In genomic region chr13:73443093-73443821, GRCm38 (mm10) we compare ENCODE assay signal across 17 mouse cellular contexts. TPM values are rescaled to one million over a fixed set of nuclear protein-coding genes. Genes with fewer than 3 reads are reported as not detected.
DNase-seq lines count a peak whose midpoint lies in the region; ATAC-seq and TF ChIP-seq lines count a peak whose summit lies in the region.
"Had no signal": no experiment of that assay in that cellular context is flagged by ENCODE, and none has a peak within 500 bp of the region (broad histone marks: within the 10 kb centered on the region; RNA-seq: fewer than 3 reads in every experiment).

No protein-coding gene starts in this region.

- 70% methylated on average over 4 of the region's 4 CpGs for WGBS in heart, embryonic 11.5 days (ENCODE audit: insufficient replicate concordance)
- WGBS in liver, embryonic 14.5 days (ENCODE audit: insufficient replicate concordance), result 50% methylated on average over 4 of the region's 4 CpGs
- 74% methylated on average over 4 of the region's 4 CpGs for WGBS in stomach, embryonic 15.5 days

- peaks cover 7% of the 10 kb centered on the region; the same call in 1 of the 2 replicates for H3K4me1 ChIP-seq in heart, embryonic 11.5 days (ENCODE audit: control insufficient read depth, insufficient read depth, low read length)
- H3K4me1 ChIP-seq in liver, embryonic 14.5 days (replicated peaks; ENCODE audit: control insufficient read depth in 2 of 2, insufficient read depth in 2 of 2, low read length in 1 of 2), result peaks cover 75 to 76% of the 10 kb centered on the region in 2 experiments
- H3K4me1 ChIP-seq in stomach, embryonic 15.5 days, result no peaks in the 10 kb centered on the region

- H3K4me2 ChIP-seq in heart, embryonic 11.5 days, result no peak overlapping the region
- peak overlapping the region; percentile 59 for H3K4me2 ChIP-seq in liver, embryonic 14.5 days (ENCODE audit: low read depth)
- H3K4me2 ChIP-seq in stomach, embryonic 15.5 days, result no peak overlapping the region
- H3K4me2 ChIP-seq: hindbrain, embryonic 14.5 days had no signal

- no peak for TF ChIP-seq CTCF in liver, embryonic 14.5 days (IDR thresholded peaks at IDR 0.05; ENCODE audit: low read depth)

- H3K9ac ChIP-seq in heart, embryonic 11.5 days (ENCODE audit: low read depth, low read length), result no peak overlapping the region
- peak overlapping the region; percentile 65 for H3K9ac ChIP-seq in liver, embryonic 14.5 days (replicated peaks)
- H3K9ac ChIP-seq in stomach, embryonic 15.5 days, result no peak overlapping the region
- H3K9ac ChIP-seq: hindbrain, embryonic 14.5 days had no signal

- no peaks in the 10 kb centered on the region for H3K27me3 ChIP-seq in heart, embryonic 11.5 days (ENCODE audit: control insufficient read depth, insufficient read depth, low read length)
- no peaks in the 10 kb centered on the region for H3K27me3 ChIP-seq in liver, embryonic 14.5 days (ENCODE audit: control insufficient read depth, insufficient read depth, low read length)
- no peaks in the 10 kb centered on the region for H3K27me3 ChIP-seq in stomach, embryonic 15.5 days (replicated peaks)

- no peaks in the 10 kb centered on the region for H3K36me3 ChIP-seq in heart, embryonic 11.5 days (ENCODE audit: control insufficient read depth, insufficient read depth, low read length)
- no peaks in the 10 kb centered on the region for H3K36me3 ChIP-seq in liver, embryonic 14.5 days (replicated peaks; ENCODE audit: control insufficient read depth, insufficient read depth, low read depth)
- no peaks in the 10 kb centered on the region for H3K36me3 ChIP-seq in stomach, embryonic 15.5 days
- H3K36me3 ChIP-seq: embryonic facial prominence, embryonic 10.5 days had no signal

- H3K27ac ChIP-seq in heart, embryonic 11.5 days (ENCODE audit: low read depth, low read length), result no peak overlapping the region
- peak overlapping the region; percentile 98 for H3K27ac ChIP-seq in liver, embryonic 14.5 days
- no peak overlapping the region for H3K27ac ChIP-seq in stomach, embryonic 15.5 days
- H3K27ac ChIP-seq: embryonic facial prominence, embryonic 10.5 days; hindbrain, embryonic 14.5 days had no signal

- no peak overlapping the region for H3K4me3 ChIP-seq in heart, embryonic 11.5 days (ENCODE audit: low read depth, low read length)
- H3K4me3 ChIP-seq in liver, embryonic 14.5 days (ENCODE audit: insufficient read depth in 1 of 2, low read depth in 2 of 2, low read length in 2 of 2), result peak overlapping the region in 1 of 2 experiments; percentile 33; a peak in 1 of 4 replicates
- H3K4me3 ChIP-seq in stomach, embryonic 15.5 days (replicated peaks), result no peak overlapping the region
- H3K4me3 ChIP-seq: embryonic facial prominence, embryonic 10.5 days had no signal

- no peak for ATAC-seq in heart, embryonic 11.5 days (replicated peaks; ENCODE audit: insufficient number of reproducible peaks, low FRiP score, low TSS enrichment)
- ATAC-seq in liver, embryonic 14.5 days (ENCODE audit: insufficient read depth), result peak; percentile 89
- peak; percentile 83; the same call in 1 of the 2 replicates for ATAC-seq in stomach, embryonic 15.5 days (ENCODE audit: insufficient read depth, low FRiP score, low read depth)

- TF ChIP-seq EP300 in liver, embryonic 14.5 days (IDR thresholded peaks at IDR 0.05; ENCODE audit: low read depth), result peak; percentile 94

- peak; percentile 84 for DNase-seq in heart, adult 11 months
- DNase-seq in spleen, adult 12 weeks (ENCODE audit: low spot score), result peak; percentile 48
- no peak for DNase-seq in spleen, adult 18-20 months
- peak; percentile 80 to 86 (median 80) for DNase-seq in liver, embryonic 14.5 days (ENCODE audit: low read depth in 3 of 3, low spot score in 3 of 3)
- DNase-seq in testis, postnatal 14 days (ENCODE audit: low spot score), result no peak
- no peak for DNase-seq in gastrocnemius, postnatal 4 days (ENCODE audit: low spot score in 2 of 2)
- DNase-seq: adrenal gland, postnatal 25 days; cerebellum, postnatal 10 days; kidney, adult 18-20 months; kidney, postnatal 4 days; midbrain, embryonic 14.5 days; right cerebral cortex, postnatal 14 days; thymus, postnatal 14 days had no signal

- no peaks in the 10 kb centered on the region for H3K9me3 ChIP-seq in heart, embryonic 11.5 days (replicated peaks; ENCODE audit: control insufficient read depth, low read length)
- no peaks in the 10 kb centered on the region for H3K9me3 ChIP-seq in liver, embryonic 14.5 days (ENCODE audit: control insufficient read depth, low read length)
- no peaks in the 10 kb centered on the region for H3K9me3 ChIP-seq in stomach, embryonic 15.5 days
- H3K9me3 ChIP-seq: embryonic facial prominence, embryonic 10.5 days had no signal

RNA-seq across cellular contexts. Expression of gene Lpcat1, which starts 23.7 kb away (rescaled TPM):
- 26.0 and 26.6 TPM in 2 replicates for polyA plus RNA-seq in heart, embryonic 11.5 days (2014; fragmentation: Nextera tagmentation; extraction: Ambion mirVana)
- polyA plus RNA-seq in liver, embryonic 14.5 days (2012; rRNA removed), result 49.5 and 61.0 TPM in 2 replicates
- polyA plus RNA-seq in liver, embryonic 14.5 days (2014; fragmentation: Nextera tagmentation; extraction: Ambion mirVana), result 63.7 and 72.5 TPM in 2 replicates
- 26.8 and 33.6 TPM in 2 replicates for polyA plus RNA-seq in stomach, embryonic 15.5 days (2015; fragmentation: Nextera tagmentation; extraction: Ambion mirVana)
- 10 to 100 TPM; 17.8 to 19.0 TPM for total RNA-seq in gastrocnemius, postnatal 4 days (2021)

Comparison
In these comparisons a context has a peak if more than half of its experiments do, and no peak if none do; other contexts are left out.
1. DNase-seq: peak in heart, adult 11 months (single experiment), spleen, adult 12 weeks (single experiment) and liver, embryonic 14.5 days (3 of 3); none in spleen, adult 18-20 months (0 of 2), testis, postnatal 14 days (single experiment) and gastrocnemius, postnatal 4 days (0 of 2).